Mouse (Mus musculus) liver, postnatal 0 days (tissue): Measurements from ENCODE around the gene Slc7a14.

Experiments
- CTCF ChIP-seq: sonication (generic); IDR thresholded peaks from 2 replicates; pipeline ENCODE4 v1.5.1; 2016; ENCODE audit warnings: antibody characterized with exemption, low read depth
- EP300 ChIP-seq: IDR thresholded peaks from 2 replicates; pipeline ENCODE4 v1.6.1; 2016; ENCODE audit warnings: antibody characterized with exemption, low read depth, mild to moderate bottlenecking

GRCm38 (mm10) chr3:31309371-31309933 is 726 bp downstream of the Slc7a14 start:
- no peak for TF ChIP-seq CTCF
- no peak for TF ChIP-seq EP300
